Mouse (Mus musculus) stomach, embryonic 14.5 days (tissue): ENCODE measurements around the gene Sfi1. TPM values are rescaled to one million over a fixed set of nuclear protein-coding genes. Genes with fewer than 3 reads are reported as not detected.
"Not testable (repeated sequence)": the region's sequence is repeated elsewhere in the genome, so short reads cannot be mapped to it uniquely, and the experiment has no call there.

Experiments
- ATAC-seq: fragments of 200-750 bp; cut with Nextera tagmentation; 2 replicates; pipeline ENCODE4 v1.8.0; 2017; ENCODE audit warnings: low read depth, moderate TSS enrichment; ENCODE audit not compliant: insufficient number of reproducible peaks, insufficient read depth, low FRiP score
- H3K27ac ChIP-seq: fragments of 300-500 bp; sonication (generic); 2 replicates; pipeline ENCODE4 v1.5.1; 2014; ENCODE audit warnings: mild to moderate bottlenecking, low read length, moderate library complexity, mixed read lengths
- H3K27me3 ChIP-seq: fragments of 300-500 bp; sonication (generic); 2 replicates; pipeline ENCODE4 v1.6.1; 2014; ENCODE audit warnings: low read length, control low read depth, mixed read lengths; ENCODE audit not compliant: control insufficient read depth, insufficient read depth
- H3K36me3 ChIP-seq: fragments of 300-500 bp; sonication (generic); 2 replicates; pipeline ENCODE4 v1.6.1; 2014; ENCODE audit warnings: mild to moderate bottlenecking, control low read depth, low read length, moderate library complexity, mixed read lengths; ENCODE audit not compliant: control insufficient read depth, insufficient read depth
- H3K4me1 ChIP-seq: fragments of 300-500 bp; sonication (generic); 2 replicates; pipeline ENCODE4 v1.6.1; 2014; ENCODE audit warnings: low read length, control low read depth, mixed read lengths; ENCODE audit not compliant: control insufficient read depth, insufficient read depth
- H3K4me2 ChIP-seq: fragments of 300-500 bp; sonication (generic); replicated peaks from 2 replicates; pipeline ENCODE4 v1.6.1; 2014; ENCODE audit warnings: low read depth, low read length, control low read depth
- H3K4me3 ChIP-seq: fragments of 300-500 bp; sonication (generic); 2 replicates; pipeline ENCODE4 v1.5.1; 2014; ENCODE audit warnings: low read depth, low read length, control low read depth
- H3K9ac ChIP-seq: fragments of 300-500 bp; sonication (generic); replicated peaks from 2 replicates; pipeline ENCODE4 v1.6.1; 2014; ENCODE audit warnings: low read depth, mild to moderate bottlenecking, control low read depth, low read length, moderate library complexity, mixed read lengths
- H3K9me3 ChIP-seq: fragments of 300-500 bp; sonication (generic); 2 replicates; pipeline ENCODE4 v1.6.1; 2016; ENCODE audit warnings: low read depth, low read length, control low read depth; ENCODE audit not compliant: control insufficient read depth
- WGBS: fragments of 180-500 bp; shearing (Covaris S2); extraction: QIAGEN DNeasy Blood & Tissue Kit; methylation state at CpG from one replicate; pipeline ENCODE4 v1.1.7; 2014; 5-methylcytosine and 5-hydroxymethylcytosine counted together
- polyA plus RNA-seq: library from polyadenylated mRNA; unstranded; fragments of >200 nt; fragmentation: Nextera tagmentation; extraction: Ambion mirVana; gene quantifications from 2 replicates; pipeline ENCODE4 v1.2.1, GENCODE M21; 2014

Sfi1 gene
- polyA plus RNA-seq, 1 experiment from 2014 or later, result 12.5 TPM

- not testable (repeated sequence) for H3K9ac ChIP-seq, H3K36me3 ChIP-seq, H3K4me3 ChIP-seq, H3K27ac ChIP-seq, H3K4me1 ChIP-seq, H3K27me3 ChIP-seq, ATAC-seq, H3K4me2 ChIP-seq, H3K9me3 ChIP-seq
- 72% methylated on average over 4 of the region's 4 CpGs for WGBS
Observed at GRCm38 (mm10) chr11:3167571-3168001, 25.7 kb downstream of the Sfi1 start.

GRCm38 (mm10) chr11:3167129-3167528 lies 26.1 kb downstream of the Sfi1 start:
- H3K27ac ChIP-seq, H3K9ac ChIP-seq, H3K9me3 ChIP-seq, H3K36me3 ChIP-seq, H3K27me3 ChIP-seq, H3K4me2 ChIP-seq, H3K4me1 ChIP-seq, H3K4me3 ChIP-seq: not testable (repeated sequence)
- WGBS, result 91% methylated on average over 4 of the region's 4 CpGs
- ATAC-seq, result 0 out of 2 replicates have a peak, but pooled peaks have one; percentile 12

GRCm38 (mm10) chr11:3166321-3166720 lies 26.9 kb downstream of the Sfi1 start:
- not testable (repeated sequence) for H3K27ac ChIP-seq, H3K4me3 ChIP-seq, H3K36me3 ChIP-seq, H3K9me3 ChIP-seq, H3K9ac ChIP-seq, H3K4me1 ChIP-seq, ATAC-seq, H3K27me3 ChIP-seq, H3K4me2 ChIP-seq

- H3K9me3 ChIP-seq, H3K4me3 ChIP-seq, H3K4me2 ChIP-seq, H3K36me3 ChIP-seq, H3K27ac ChIP-seq, H3K27me3 ChIP-seq, H3K9ac ChIP-seq, H3K4me1 ChIP-seq: not testable (repeated sequence)
- WGBS, result 75% methylated on average over 3 of the region's 5 CpGs
- peak; percentile 19 for ATAC-seq
Observed at GRCm38 (mm10) chr11:3165210-3165782, 28.0 kb downstream of the Sfi1 start.

- H3K27me3 ChIP-seq, H3K9ac ChIP-seq, H3K9me3 ChIP-seq, ATAC-seq, H3K4me3 ChIP-seq, H3K36me3 ChIP-seq, H3K4me2 ChIP-seq, H3K27ac ChIP-seq, H3K4me1 ChIP-seq: not testable (repeated sequence)
- 60% methylated on average over 3 of the region's 3 CpGs for WGBS
Observed at GRCm38 (mm10) chr11:3163661-3164060, 29.6 kb downstream of the Sfi1 start.

- ATAC-seq, H3K4me2 ChIP-seq, H3K27ac ChIP-seq, H3K9me3 ChIP-seq, H3K9ac ChIP-seq, H3K36me3 ChIP-seq, H3K4me3 ChIP-seq, H3K27me3 ChIP-seq, H3K4me1 ChIP-seq: not testable (repeated sequence)
- WGBS, result 87% methylated on average over 2 of the region's 2 CpGs
Observed at GRCm38 (mm10) chr11:3163122-3163521, 30.1 kb downstream of the Sfi1 start.

- not testable (repeated sequence) for H3K9ac ChIP-seq, H3K36me3 ChIP-seq, H3K4me3 ChIP-seq, H3K9me3 ChIP-seq, H3K4me2 ChIP-seq, H3K27ac ChIP-seq, H3K27me3 ChIP-seq, H3K4me1 ChIP-seq
- peak; percentile 46 for ATAC-seq
- WGBS, result 62% methylated on average over 5 of the region's 5 CpGs
Observed at GRCm38 (mm10) chr11:3162236-3162897, 30.9 kb downstream of the Sfi1 start.

- not testable (repeated sequence) for H3K27ac ChIP-seq, H3K4me2 ChIP-seq, H3K9ac ChIP-seq, H3K27me3 ChIP-seq, H3K4me1 ChIP-seq, H3K36me3 ChIP-seq, H3K9me3 ChIP-seq, ATAC-seq, H3K4me3 ChIP-seq
- 59% methylated on average over 1 of the region's 2 CpGs for WGBS
Observed at GRCm38 (mm10) chr11:3161370-3161769, 31.9 kb downstream of the Sfi1 start.

- not testable (repeated sequence) for H3K4me3 ChIP-seq, H3K9me3 ChIP-seq, H3K27ac ChIP-seq, H3K9ac ChIP-seq, H3K4me2 ChIP-seq, ATAC-seq, H3K27me3 ChIP-seq, H3K36me3 ChIP-seq, H3K4me1 ChIP-seq
- WGBS, result 94% methylated on average over 4 of the region's 4 CpGs
Observed at GRCm38 (mm10) chr11:3158800-3159199, 34.5 kb downstream of the Sfi1 start.
